Mouse (Mus musculus) forebrain, postnatal 0 days (tissue): Measurements from ENCODE around the gene Tmprss6. TPM values are rescaled to one million over a fixed set of nuclear protein-coding genes. Genes with fewer than 3 reads are reported as not detected.

Experiments
- ATAC-seq: fragments of 200-750 bp; cut with Nextera tagmentation; 2 replicates; pipeline ENCODE4 v1.8.0; 2017; ENCODE audit warnings: mild to moderate bottlenecking, moderate library complexity
- DNase-seq: peaks from one replicate; pipeline ENCODE4 v3.0.0-alpha.2; 2015
- H3K27ac ChIP-seq: fragments of 300-500 bp; sonication (generic); 2 replicates; pipeline ENCODE4 v1.5.1; 2014; ENCODE audit warnings: low read depth, mild to moderate bottlenecking, antibody characterized with exemption, low read length, moderate library complexity, mixed read lengths
- H3K27me3 ChIP-seq: fragments of 300-500 bp; sonication (generic); 2 replicates; pipeline ENCODE4 v1.6.1; 2014; ENCODE audit warnings: mild to moderate bottlenecking, low read length, mixed read lengths; ENCODE audit not compliant: insufficient read depth
- H3K36me3 ChIP-seq: fragments of 300-500 bp; sonication (generic); 2 replicates; pipeline ENCODE4 v1.6.1; 2014; ENCODE audit warnings: mild to moderate bottlenecking, moderate library complexity; ENCODE audit not compliant: insufficient read depth
- H3K4me1 ChIP-seq: fragments of 300-500 bp; sonication (generic); 2 replicates; pipeline ENCODE4 v1.6.1; 2014; ENCODE audit warnings: antibody characterized with exemption; ENCODE audit not compliant: insufficient read depth
- H3K4me2 ChIP-seq: fragments of 300-500 bp; sonication (generic); 2 replicates; pipeline ENCODE4 v1.6.1; 2014; ENCODE audit warnings: low read depth, mild to moderate bottlenecking, moderate library complexity
- H3K4me3 ChIP-seq: fragments of 300-500 bp; sonication (generic); 2 replicates; pipeline ENCODE4 v1.5.1; 2014; ENCODE audit warnings: low read depth, low read length, mixed read lengths
- H3K9ac ChIP-seq: fragments of 300-500 bp; sonication (generic); 2 replicates; pipeline ENCODE4 v1.6.1; 2014; ENCODE audit warnings: mild to moderate bottlenecking
- H3K9me3 ChIP-seq: fragments of 300-500 bp; sonication (generic); 2 replicates; pipeline ENCODE4 v1.6.1; 2016; ENCODE audit warnings: low read length
- CTCF ChIP-seq: sonication (generic); IDR thresholded peaks from 2 replicates; pipeline ENCODE4 v1.5.1; 2016; ENCODE audit warnings: antibody characterized with exemption, control low read depth, low read depth
- WGBS: fragments of 180-500 bp; shearing (Covaris S2); extraction: QIAGEN DNeasy Blood & Tissue Kit; methylation state at CpG from one replicate; pipeline ENCODE4 v1.1.7; 2014; 5-methylcytosine and 5-hydroxymethylcytosine counted together
- polyA plus RNA-seq: library from polyadenylated mRNA; unstranded; fragments of >200 nt; fragmentation: Nextera tagmentation; extraction: Ambion mirVana; gene quantifications from 2 replicates; pipeline ENCODE4 v1.2.1, GENCODE M21; 2015
- total RNA-seq: library from RNA; depleted of rRNA; stranded (reverse); fragments of >200 nt; gene quantifications from 2 replicates; pipeline ENCODE4 v1.2.3, GENCODE M21; 2014

The Tmprss6 gene
- total and polyA plus RNA-seq, 2 experiments from 2014 or later = 0.07 to 0.19 TPM

DNA sequence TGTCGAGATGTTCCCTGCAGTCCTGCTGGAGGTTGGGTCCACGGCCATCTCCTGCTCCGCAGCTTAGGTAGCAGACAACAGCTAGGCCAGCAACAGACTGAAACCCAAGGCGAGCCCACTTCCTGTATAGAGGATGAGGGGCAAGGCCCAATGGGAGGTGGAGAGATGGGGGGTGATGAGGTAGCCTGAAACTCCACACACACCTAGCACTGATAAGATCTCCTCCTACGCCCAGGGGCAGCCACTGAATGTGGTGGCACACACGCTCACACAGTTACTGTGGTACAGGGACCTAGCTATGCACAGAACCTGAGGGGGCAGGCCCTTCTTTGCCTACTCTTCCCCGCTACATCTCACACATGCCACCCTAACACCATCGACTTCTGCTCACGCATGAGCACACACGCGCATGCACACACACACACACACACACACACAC lies 26.6 kb upstream of the Tmprss6 start, which contains the start of gene Il2rb:
TSS of gene Il2rb (minus strand) at position 304 of the 439 bp plus-strand sequence.
- H3K4me1 ChIP-seq = no peaks in the 10 kb centered on the region
- H3K27me3 ChIP-seq = no peaks in the 10 kb centered on the region
- DNase-seq = no peak
- no peak within 1 kb of the TSS for H3K4me2 ChIP-seq
- no peaks in the 10 kb centered on the region for H3K36me3 ChIP-seq
- no peak for TF ChIP-seq CTCF
- ATAC-seq = no peak
- H3K9ac ChIP-seq = no peak within 1 kb of the TSS
- H3K9me3 ChIP-seq = no peaks in the 10 kb centered on the region
- no peak within 1 kb of the TSS for H3K27ac ChIP-seq
- 91% methylated on average over 11 of the region's 11 CpGs for WGBS
- H3K4me3 ChIP-seq = no peak within 1 kb of the TSS

DNA sequence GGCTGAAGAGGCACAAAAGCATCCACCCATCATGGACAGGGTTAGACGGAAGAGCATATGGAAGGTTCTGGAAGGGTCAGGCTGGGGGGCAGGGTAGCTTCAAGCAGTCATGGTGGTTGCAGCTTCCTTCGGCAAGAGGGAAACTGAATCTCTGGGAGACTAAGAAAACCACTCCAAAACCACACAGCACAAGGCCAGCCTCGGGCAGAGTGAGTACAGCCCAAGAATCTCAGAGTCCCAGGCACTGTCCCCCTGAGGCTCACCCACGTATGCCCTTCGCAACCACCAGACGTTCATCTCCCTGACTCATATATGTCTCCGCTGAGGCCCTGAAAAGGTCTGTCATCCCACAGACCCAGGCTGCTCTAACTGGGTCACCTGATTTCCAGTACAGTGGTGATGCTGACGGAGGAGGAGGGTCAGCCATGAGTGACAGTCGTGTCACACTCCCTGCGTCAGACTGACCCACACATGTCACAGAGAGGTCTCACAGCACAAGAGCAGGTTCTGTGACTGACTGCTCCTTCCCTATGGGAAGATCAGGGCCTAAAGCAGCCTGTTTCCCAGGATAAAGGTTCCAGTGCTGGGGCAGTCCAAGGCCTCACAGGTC lies 25.1 kb upstream of the Tmprss6 start:
- H3K27me3 ChIP-seq = no peaks in the 10 kb centered on the region
- no peak for DNase-seq
- no peaks in the 10 kb centered on the region for H3K36me3 ChIP-seq
- TF ChIP-seq CTCF = no peak
- H3K9me3 ChIP-seq = no peaks in the 10 kb centered on the region
- H3K4me2 ChIP-seq = no peak overlapping the region
- 84% methylated on average over 10 of the region's 10 CpGs for WGBS
- H3K4me1 ChIP-seq = no peaks in the 10 kb centered on the region
- ATAC-seq = no peak
- no peak overlapping the region for H3K9ac ChIP-seq
- no peak overlapping the region for H3K27ac ChIP-seq
- H3K4me3 ChIP-seq = no peak overlapping the region

DNA sequence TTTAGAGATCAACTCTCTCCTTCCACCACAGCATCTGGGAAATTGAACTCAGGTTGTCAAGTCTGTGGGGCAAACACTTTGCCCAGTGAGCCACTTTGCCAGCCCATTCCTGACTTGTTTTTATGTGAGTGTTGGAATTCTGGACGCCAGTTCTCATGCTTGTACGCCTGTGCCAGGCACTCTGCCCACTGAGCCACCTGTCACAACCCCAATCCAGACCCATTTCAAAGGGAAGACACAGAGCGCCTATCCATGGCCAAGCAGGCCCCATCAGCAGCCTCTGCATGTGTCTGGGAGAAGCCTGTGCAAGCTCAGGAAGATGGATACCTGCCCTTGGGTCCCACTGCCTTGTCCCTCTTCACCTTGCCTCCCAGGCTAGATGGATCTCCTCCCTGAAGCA lies 22.9 kb upstream of the Tmprss6 start:
- H3K4me1 ChIP-seq = no peaks in the 10 kb centered on the region
- H3K9me3 ChIP-seq = no peaks in the 10 kb centered on the region
- H3K27ac ChIP-seq = no peak overlapping the region
- H3K27me3 ChIP-seq = no peaks in the 10 kb centered on the region
- no peak for DNase-seq
- ATAC-seq = no peak
- no peaks in the 10 kb centered on the region for H3K36me3 ChIP-seq
- no peak overlapping the region for H3K4me3 ChIP-seq
- 82% methylated on average over 3 of the region's 3 CpGs for WGBS
- H3K9ac ChIP-seq = no peak overlapping the region
- H3K4me2 ChIP-seq = no peak overlapping the region
- no peak for TF ChIP-seq CTCF

DNA sequence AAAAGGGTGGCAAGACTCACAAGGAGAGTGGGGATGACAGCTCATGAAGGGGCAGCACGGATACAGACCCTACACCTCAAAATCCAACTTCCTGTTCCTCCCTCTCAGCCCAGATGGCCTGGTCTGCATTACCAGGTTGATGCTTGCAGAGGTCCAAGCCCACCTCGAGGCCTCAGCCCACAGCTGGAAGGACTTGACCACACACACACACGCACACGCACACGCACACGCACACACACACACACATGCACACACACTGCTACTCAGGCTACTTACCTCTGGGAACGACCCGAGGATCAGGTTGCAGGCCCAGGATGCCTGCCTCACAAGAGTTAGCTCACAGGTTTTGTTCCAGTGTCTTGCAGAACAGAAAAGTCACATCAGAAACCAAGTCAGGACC lies 21.5 kb upstream of the Tmprss6 start:
- ATAC-seq = no peak
- no peak for DNase-seq
- WGBS = 81% methylated on average over 8 of the region's 8 CpGs
- TF ChIP-seq CTCF = no peak
- Histone ChIP-seq H3K4me2 (no peak overlapping the region), H3K36me3 (no peaks in the 10 kb centered on the region), H3K4me1 (no peaks in the 10 kb centered on the region), H3K27ac (no peak overlapping the region), H3K9ac (no peak overlapping the region), H3K9me3 (no peaks in the 10 kb centered on the region), H3K4me3 (no peak overlapping the region), H3K27me3 (no peaks in the 10 kb centered on the region)

DNA sequence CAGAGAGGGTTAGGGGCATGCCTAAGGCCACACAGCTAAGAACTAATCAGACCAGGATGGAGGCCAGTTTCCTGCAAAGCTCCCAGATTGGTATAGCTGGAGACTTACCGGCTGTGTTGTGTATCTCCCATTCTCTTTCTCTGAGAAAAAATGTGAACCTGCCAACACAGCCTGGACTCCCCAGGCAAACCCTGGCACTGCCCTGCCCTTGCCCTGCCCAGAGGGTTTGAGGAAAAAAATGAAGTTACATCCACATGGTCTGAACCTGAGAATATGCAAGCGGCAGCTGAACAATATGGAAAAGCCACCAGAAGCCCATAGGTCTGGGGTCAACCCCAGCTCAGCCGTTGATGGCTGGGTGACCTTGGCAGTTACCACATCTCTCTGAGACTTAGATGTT lies 20.8 kb upstream of the Tmprss6 start:
- no peaks in the 10 kb centered on the region for H3K27me3 ChIP-seq
- H3K9ac ChIP-seq = no peak overlapping the region
- no peaks in the 10 kb centered on the region for H3K9me3 ChIP-seq
- WGBS = 86% methylated on average over 3 of the region's 3 CpGs
- no peak for DNase-seq
- H3K27ac ChIP-seq = no peak overlapping the region
- H3K4me3 ChIP-seq = no peak overlapping the region
- ATAC-seq = no peak
- no peak overlapping the region for H3K4me2 ChIP-seq
- no peaks in the 10 kb centered on the region for H3K4me1 ChIP-seq
- H3K36me3 ChIP-seq = no peaks in the 10 kb centered on the region
- TF ChIP-seq CTCF = no peak

DNA sequence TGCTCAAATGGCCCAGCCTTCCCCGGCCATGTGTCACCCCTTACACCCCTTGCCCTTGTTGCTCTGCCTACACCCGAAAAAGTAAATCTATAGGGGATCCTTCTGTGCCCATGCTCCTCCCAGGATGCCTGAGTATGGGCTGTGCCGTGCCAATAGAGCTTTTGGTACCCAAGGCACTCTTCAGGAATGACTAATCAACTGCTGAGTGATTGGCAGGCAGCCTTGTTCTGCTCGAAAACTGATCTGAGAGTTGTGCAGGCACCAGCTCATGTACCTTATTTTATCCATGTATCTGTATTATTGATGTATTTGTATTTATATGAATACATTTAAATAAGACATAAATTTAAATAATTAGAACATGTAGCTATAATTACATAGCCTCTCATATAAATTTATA lies 18.6 kb upstream of the Tmprss6 start:
- Histone ChIP-seq H3K36me3 (no peaks in the 10 kb centered on the region), H3K9ac (no peak overlapping the region), H3K27me3 (no peaks in the 10 kb centered on the region), H3K4me2 (no peak overlapping the region), H3K4me1 (no peaks in the 10 kb centered on the region), H3K9me3 (no peaks in the 10 kb centered on the region), H3K27ac (no peak overlapping the region), H3K4me3 (no peak overlapping the region)
- WGBS = 50% methylated on average over 4 of the region's 4 CpGs
- ATAC-seq (no peak), DNase-seq (no peak)
- TF ChIP-seq CTCF = no peak

DNA sequence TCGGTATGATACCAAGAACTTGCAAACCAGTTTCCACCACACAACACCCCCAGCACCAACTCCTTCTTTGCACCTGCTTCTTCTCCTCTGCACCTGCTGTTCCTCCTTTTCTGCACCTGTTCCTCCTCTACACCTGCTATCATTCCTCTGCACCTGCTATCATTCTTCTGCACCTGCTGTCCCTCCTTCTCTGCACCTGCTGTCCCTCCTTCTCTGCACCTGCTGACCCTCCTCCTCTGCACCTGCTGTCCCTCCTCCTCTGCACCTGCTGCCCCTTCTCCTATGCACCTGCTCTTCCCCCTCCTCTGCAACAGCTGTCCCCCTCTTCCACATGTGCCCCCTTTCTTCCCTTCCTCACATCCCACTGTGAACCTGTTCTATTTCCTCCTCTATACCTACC lies 18.1 kb upstream of the Tmprss6 start:
- Histone ChIP-seq H3K4me2 (no peak overlapping the region), H3K4me3 (no peak overlapping the region), H3K27me3 (no peaks in the 10 kb centered on the region), H3K9me3 (no peaks in the 10 kb centered on the region), H3K36me3 (no peaks in the 10 kb centered on the region), H3K9ac (no peak overlapping the region), H3K4me1 (no peaks in the 10 kb centered on the region), H3K27ac (no peak overlapping the region)
- ATAC-seq (no peak), DNase-seq (no peak)
- WGBS = 100% methylated on average over 1 of the region's 1 CpGs
- TF ChIP-seq CTCF = no peak
